Mouse (Mus musculus) neural tube, embryonic 15.5 days (tissue): ENCODE data around the gene Cux1. TPM values are rescaled to one million over a fixed set of nuclear protein-coding genes. Genes with fewer than 3 reads are reported as not detected.

Experiments
- ATAC-seq: fragments of 200-750 bp; cut with Nextera tagmentation; 2 replicates; pipeline ENCODE4 v1.8.0; 2017; ENCODE audit warnings: mild to moderate bottlenecking, moderate TSS enrichment, moderate library complexity; ENCODE audit not compliant: low FRiP score
- H3K27ac ChIP-seq: fragments of 300-500 bp; sonication (generic); replicated peaks from 2 replicates; pipeline ENCODE4 v1.5.1; 2015; ENCODE audit warnings: mild to moderate bottlenecking, inconsistent platforms
- H3K27me3 ChIP-seq: fragments of 300-500 bp; sonication (generic); replicated peaks from 2 replicates; pipeline ENCODE4 v1.6.1; 2015; ENCODE audit warnings: inconsistent platforms
- H3K36me3 ChIP-seq: fragments of 300-500 bp; sonication (generic); 2 replicates; pipeline ENCODE4 v1.6.1; 2015; ENCODE audit warnings: inconsistent platforms
- H3K4me1 ChIP-seq: fragments of 300-500 bp; sonication (generic); 2 replicates; pipeline ENCODE4 v1.6.1; 2015; ENCODE audit warnings: inconsistent platforms
- H3K4me2 ChIP-seq: fragments of 300-500 bp; sonication (generic); 2 replicates; pipeline ENCODE4 v1.6.1; 2015; ENCODE audit warnings: inconsistent platforms, mild to moderate bottlenecking, moderate library complexity
- H3K4me3 ChIP-seq: fragments of 300-500 bp; sonication (generic); replicated peaks from 2 replicates; pipeline ENCODE4 v1.5.1; 2015; ENCODE audit warnings: mild to moderate bottlenecking, inconsistent platforms
- H3K9ac ChIP-seq: fragments of 300-500 bp; sonication (generic); replicated peaks from 2 replicates; pipeline ENCODE4 v1.6.1; 2015; ENCODE audit warnings: mild to moderate bottlenecking, inconsistent platforms
- H3K9me3 ChIP-seq: fragments of 300-500 bp; sonication (generic); replicated peaks from 2 replicates; pipeline ENCODE4 v1.6.1; 2016; ENCODE audit warnings: inconsistent platforms
- WGBS: fragments of 180-500 bp; shearing (Covaris S2); methylation state at CpG from one replicate; pipeline ENCODE4 v1.1.7; 2015; ENCODE audit warnings: mixed read lengths; 5-methylcytosine and 5-hydroxymethylcytosine counted together
- polyA plus RNA-seq: library from polyadenylated mRNA; unstranded; fragments of >200 nt; fragmentation: Nextera tagmentation; extraction: Ambion mirVana; gene quantifications from 2 replicates; pipeline ENCODE4 v1.2.1, GENCODE M21; 2015

Cux1 gene
- polyA plus RNA-seq, 1 experiment from 2014 or later, result 87.8 TPM

GRCm38 (mm10) chr5:136312566-136312965 is 254.7 kb downstream of the Cux1 start:
- H3K27me3 ChIP-seq, result no peaks in the 10 kb centered on the region
- no peak overlapping the region for H3K27ac ChIP-seq
- 91% methylated on average over 14 of the region's 14 CpGs for WGBS
- no peak overlapping the region for H3K9ac ChIP-seq
- no peaks in the 10 kb centered on the region for H3K9me3 ChIP-seq
- H3K4me3 ChIP-seq, result no peak overlapping the region
- no peak for ATAC-seq
- no peak overlapping the region for H3K4me2 ChIP-seq
- H3K4me1 ChIP-seq, result no peaks in the 10 kb centered on the region
- peaks cover 59% of the 10 kb centered on the region for H3K36me3 ChIP-seq

DNA sequence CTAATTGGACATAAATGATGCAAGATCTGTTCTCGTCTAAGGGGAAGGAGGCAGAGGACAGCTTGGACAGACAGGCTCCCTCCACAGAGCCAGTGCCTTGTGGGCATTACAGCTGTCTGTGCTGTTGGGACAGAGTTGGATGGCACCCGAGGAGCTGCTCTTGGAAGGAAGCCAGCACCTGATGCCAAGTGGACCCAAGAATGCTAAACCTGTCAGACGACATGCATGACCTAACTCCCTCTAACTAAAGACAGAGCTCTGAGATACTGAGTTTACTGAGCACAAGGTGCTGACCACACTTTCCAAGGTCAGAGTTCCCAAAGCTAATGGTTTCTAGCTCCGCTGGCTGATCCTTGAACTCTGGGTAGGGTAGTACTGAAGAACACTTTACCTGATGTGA is 255.1 kb downstream of the Cux1 start:
- Histone ChIP-seq H3K9ac (no peak overlapping the region), H3K36me3 (peaks cover 63% of the 10 kb centered on the region), H3K27me3 (no peaks in the 10 kb centered on the region), H3K27ac (no peak overlapping the region), H3K4me1 (no peaks in the 10 kb centered on the region), H3K4me3 (no peak overlapping the region), H3K4me2 (no peak overlapping the region), H3K9me3 (no peaks in the 10 kb centered on the region)
- 67% methylated on average over 4 of the region's 4 CpGs for WGBS
- ATAC-seq, result no peak

GRCm38 (mm10) chr5:136306254-136306653 is 261.0 kb downstream of the Cux1 start:
- Histone ChIP-seq H3K36me3 (peaks cover 70% of the 10 kb centered on the region), H3K27ac (no peak overlapping the region), H3K9ac (no peak overlapping the region), H3K4me1 (0 out of 2 replicates have a peak, but pooled peaks cover 2% of the 10 kb centered on the region), H3K27me3 (no peaks in the 10 kb centered on the region), H3K4me3 (no peak overlapping the region), H3K9me3 (no peaks in the 10 kb centered on the region), H3K4me2 (no peak overlapping the region)
- no peak for ATAC-seq
- 78% methylated on average over 5 of the region's 5 CpGs for WGBS

GRCm38 (mm10) chr5:136303409-136303983 is 263.8 kb downstream of the Cux1 start:
- no peak overlapping the region for H3K9ac ChIP-seq
- peaks cover 72% of the 10 kb centered on the region for H3K36me3 ChIP-seq
- 0 out of 2 replicates have a peak, but pooled peaks cover 2% of the 10 kb centered on the region for H3K4me1 ChIP-seq
- 83% methylated on average over 19 of the region's 19 CpGs for WGBS
- 0 out of 2 replicates have a peak overlapping the region, but pooled peaks have one; percentile 4 for H3K27ac ChIP-seq
- ATAC-seq, result no peak
- no peaks in the 10 kb centered on the region for H3K9me3 ChIP-seq
- H3K4me2 ChIP-seq, result no peak overlapping the region
- H3K4me3 ChIP-seq, result no peak overlapping the region
- H3K27me3 ChIP-seq, result no peaks in the 10 kb centered on the region; the same call in 1 of the 2 replicates

GRCm38 (mm10) chr5:136300880-136301279 is 266.4 kb downstream of the Cux1 start:
- H3K36me3 ChIP-seq, result peaks cover 51% of the 10 kb centered on the region
- ATAC-seq, result no peak
- 82% methylated on average over 6 of the region's 6 CpGs for WGBS

GRCm38 (mm10) chr5:136297691-136298090 is 269.6 kb downstream of the Cux1 start:
- no peaks in the 10 kb centered on the region for H3K9me3 ChIP-seq
- H3K4me3 ChIP-seq, result no peak overlapping the region
- H3K4me1 ChIP-seq, result peaks cover 19% of the 10 kb centered on the region
- H3K9ac ChIP-seq, result no peak overlapping the region
- H3K36me3 ChIP-seq, result peaks cover 24% of the 10 kb centered on the region
- ATAC-seq, result no peak
- WGBS, result 86% methylated on average over 6 of the region's 6 CpGs
- H3K27ac ChIP-seq, result no peak overlapping the region
- H3K4me2 ChIP-seq, result no peak overlapping the region
- H3K27me3 ChIP-seq, result no peaks in the 10 kb centered on the region; the same call in 1 of the 2 replicates

More at GRCm38 (mm10) chr5:136300880-136301279, 266.4 kb downstream of the Cux1 start:
- Histone ChIP-seq H3K4me3 (no peak overlapping the region), H3K9ac (no peak overlapping the region), H3K9me3 (no peaks in the 10 kb centered on the region), H3K27ac (no peak overlapping the region), H3K27me3 (no peaks in the 10 kb centered on the region; the same call in 1 of the 2 replicates), H3K4me1 (peaks cover 14% of the 10 kb centered on the region), H3K4me2 (no peak overlapping the region)

- peaks cover 27% of the 10 kb centered on the region for H3K4me1 ChIP-seq
- WGBS, result 33% methylated on average over 4 of the region's 4 CpGs
- ATAC-seq, result peak; percentile 50; the same call in 1 of the 2 replicates
Measured at GRCm38 (mm10) chr5:136296911-136297310, 270.4 kb downstream of the Cux1 start.

DNA sequence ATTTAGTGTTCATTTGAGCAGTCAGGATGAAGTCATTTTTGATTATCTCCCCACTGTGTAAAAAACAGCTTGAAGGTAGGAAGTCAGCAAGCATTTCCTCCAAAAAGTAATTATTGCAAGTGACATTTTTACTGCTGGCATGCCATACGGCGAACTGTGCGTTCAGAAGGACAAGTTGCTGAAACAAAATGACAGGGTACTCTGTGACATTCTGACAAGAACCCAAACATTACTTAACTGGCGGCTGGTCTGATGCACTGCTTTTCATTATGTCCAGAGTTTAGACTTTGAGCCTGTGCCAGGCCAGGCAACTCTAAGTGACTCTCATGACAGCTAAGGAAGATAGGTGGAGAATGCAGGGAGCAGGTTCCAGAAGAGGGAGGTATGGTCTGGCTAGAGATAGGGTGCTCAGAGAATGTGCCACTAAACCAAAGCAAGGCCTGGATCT is 274.3 kb downstream of the Cux1 start:
- Histone ChIP-seq H3K27me3 (no peaks in the 10 kb centered on the region), H3K4me2 (no peak overlapping the region), H3K27ac (peak overlapping the region; percentile 49; the same call in 1 of the 2 replicates), H3K4me1 (peaks cover 31% of the 10 kb centered on the region), H3K9me3 (no peaks in the 10 kb centered on the region), H3K4me3 (no peak overlapping the region), H3K36me3 (peaks cover 7% of the 10 kb centered on the region; the same call in 1 of the 2 replicates), H3K9ac (no peak overlapping the region)
- WGBS, result 44% methylated on average over 4 of the region's 4 CpGs
- no peak for ATAC-seq

More at GRCm38 (mm10) chr5:136296911-136297310, 270.4 kb downstream of the Cux1 start:
- Histone ChIP-seq H3K9me3 (no peaks in the 10 kb centered on the region), H3K27me3 (no peaks in the 10 kb centered on the region; the same call in 1 of the 2 replicates), H3K27ac (no peak overlapping the region), H3K36me3 (peaks cover 20% of the 10 kb centered on the region), H3K4me3 (no peak overlapping the region), H3K4me2 (no peak overlapping the region), H3K9ac (no peak overlapping the region)

GRCm38 (mm10) chr5:136292361-136292760 is 274.9 kb downstream of the Cux1 start:
- WGBS, result 44% methylated on average over 2 of the region's 2 CpGs
- H3K9me3 ChIP-seq, result no peaks in the 10 kb centered on the region
- H3K4me3 ChIP-seq, result no peak overlapping the region
- ATAC-seq, result no peak
- H3K36me3 ChIP-seq, result peaks cover 14% of the 10 kb centered on the region; the same call in 1 of the 2 replicates
- H3K4me2 ChIP-seq, result no peak overlapping the region
- no peaks in the 10 kb centered on the region for H3K27me3 ChIP-seq
- H3K27ac ChIP-seq, result peak overlapping the region; percentile 49
- H3K9ac ChIP-seq, result no peak overlapping the region
- peaks cover 30% of the 10 kb centered on the region for H3K4me1 ChIP-seq

DNA sequence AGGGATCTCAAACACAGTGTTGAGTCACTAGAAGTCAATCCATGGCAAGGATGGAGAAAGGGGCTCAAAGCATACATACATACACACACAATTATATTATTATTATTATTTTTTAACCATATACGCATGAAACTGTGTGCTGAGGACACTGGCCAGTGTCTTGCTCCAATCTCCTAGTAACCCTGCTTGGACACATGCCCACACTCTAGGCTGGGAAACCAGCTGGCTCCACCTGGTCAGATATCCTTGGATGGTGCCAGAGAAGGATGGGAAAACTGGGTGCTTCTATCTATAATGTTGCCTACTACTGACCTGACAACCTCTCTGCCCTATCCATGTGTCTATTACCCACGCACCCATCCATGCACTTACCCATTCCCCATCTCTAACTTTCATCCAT is 275.7 kb downstream of the Cux1 start:
- Histone ChIP-seq H3K9me3 (no peaks in the 10 kb centered on the region), H3K4me1 (peaks cover 23% of the 10 kb centered on the region), H3K4me3 (no peak overlapping the region), H3K27me3 (no peaks in the 10 kb centered on the region), H3K36me3 (peaks cover 18% of the 10 kb centered on the region), H3K27ac (no peak overlapping the region), H3K4me2 (no peak overlapping the region), H3K9ac (no peak overlapping the region)
- no peak for ATAC-seq
- WGBS, result 96% methylated on average over 2 of the region's 2 CpGs

DNA sequence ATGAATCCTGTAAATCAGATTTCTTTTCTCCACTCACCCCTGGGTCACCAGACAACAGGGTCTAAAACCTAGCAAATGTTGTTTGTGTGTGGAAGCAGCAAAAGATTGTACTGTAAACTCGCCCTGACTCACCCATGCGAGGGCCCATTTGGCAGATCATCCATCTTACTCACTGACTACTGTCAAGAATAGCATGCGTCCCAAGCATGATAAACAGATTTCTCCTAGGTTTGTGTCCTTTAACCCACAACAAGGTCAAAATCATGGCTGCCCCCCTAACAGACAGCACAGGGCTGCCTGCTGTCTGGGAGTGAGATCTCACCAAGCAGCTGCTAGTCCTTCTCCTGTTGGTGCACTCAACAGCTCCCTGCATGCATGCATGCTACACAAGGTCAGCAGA is 277.5 kb downstream of the Cux1 start:
- Histone ChIP-seq H3K27ac (no peak overlapping the region), H3K4me2 (no peak overlapping the region), H3K9me3 (no peaks in the 10 kb centered on the region), H3K4me3 (no peak overlapping the region), H3K4me1 (peaks cover 19% of the 10 kb centered on the region), H3K27me3 (no peaks in the 10 kb centered on the region), H3K9ac (no peak overlapping the region), H3K36me3 (peaks cover 29% of the 10 kb centered on the region)
- no peak for ATAC-seq
- WGBS, result 81% methylated on average over 3 of the region's 3 CpGs

GRCm38 (mm10) chr5:136288351-136289081 is 278.8 kb downstream of the Cux1 start:
- Histone ChIP-seq H3K9ac (no peak overlapping the region), H3K4me2 (no peak overlapping the region), H3K4me1 (peaks cover 19% of the 10 kb centered on the region), H3K4me3 (no peak overlapping the region), H3K27me3 (no peaks in the 10 kb centered on the region), H3K27ac (no peak overlapping the region), H3K36me3 (peaks cover 32% of the 10 kb centered on the region), H3K9me3 (no peaks in the 10 kb centered on the region)
- ATAC-seq, result no peak
- WGBS, result 80% methylated on average over 6 of the region's 6 CpGs
